Mouse (Mus musculus): Measurements from ENCODE around the gene Pltp. TPM values are rescaled to one million over a fixed set of nuclear protein-coding genes. Genes with fewer than 3 reads are reported as not detected.
"Not testable (repeated sequence)": the region's sequence is repeated elsewhere in the genome, so short reads cannot be mapped to it uniquely, and the experiment has no call there.

The Pltp gene
- total RNA-seq, 2 experiments from 2014 or later = 19.9 to 22.8 TPM

GRCm38 (mm10) chr2:164823969-164824368, 33.5 kb downstream of the Pltp start:
- intact Hi-C loops (cut with DNase I; ENCODE audit: low total_unique reads) = no loop called here
- no peak for DNase-seq

GRCm38 (mm10) chr2:164823181-164823585, 34.3 kb downstream of the Pltp start:
- no peak for DNase-seq
- intact Hi-C loops (cut with DNase I; ENCODE audit: low total_unique reads) = no loop called here

GRCm38 (mm10) chr2:164822636-164823165, 34.8 kb downstream of the Pltp start, which contains the start of gene Zswim1:
Gene Zswim1 (plus strand): TSS chr2:164822686.
- intact Hi-C loops (cut with DNase I; ENCODE audit: low total_unique reads) = no loop called here
- DNase-seq = peak; percentile 98

GRCm38 (mm10) chr2:164821060-164821459, 36.5 kb downstream of the Pltp start:
- intact Hi-C loops (cut with DNase I; ENCODE audit: low total_unique reads) = no loop called here
- DNase-seq = no peak

- DNase-seq = no peak
- intact Hi-C loops (cut with DNase I; ENCODE audit: low total_unique reads) = no loop called here
Observed at GRCm38 (mm10) chr2:164817703-164818102, 39.8 kb downstream of the Pltp start.

GRCm38 (mm10) chr2:164817206-164817605, 40.3 kb downstream of the Pltp start:
- intact Hi-C loops (cut with DNase I; ENCODE audit: low total_unique reads) = no loop called here

GRCm38 (mm10) chr2:164815821-164816220, 41.7 kb downstream of the Pltp start:
- no peak for DNase-seq
- intact Hi-C loops (cut with DNase I; ENCODE audit: low total_unique reads) = no loop called here

More at GRCm38 (mm10) chr2:164817206-164817605, 40.3 kb downstream of the Pltp start:
- DNase-seq = no peak

- no peak for DNase-seq
- intact Hi-C loops (cut with DNase I; ENCODE audit: low total_unique reads) = no loop called here
Observed at GRCm38 (mm10) chr2:164815348-164815747, 42.2 kb downstream of the Pltp start.

- DNase-seq = no peak
- intact Hi-C loops (cut with DNase I; ENCODE audit: low total_unique reads) = no loop called here
Observed at GRCm38 (mm10) chr2:164813557-164813956, 44.0 kb downstream of the Pltp start.

- no peak for DNase-seq
- intact Hi-C loops (cut with DNase I; ENCODE audit: low total_unique reads) = no loop called here
Observed at GRCm38 (mm10) chr2:164806614-164807013, 50.9 kb downstream of the Pltp start.

GRCm38 (mm10) chr2:164805332-164805718, 52.2 kb downstream of the Pltp start:
- DNase-seq = no peak
- intact Hi-C loops (cut with DNase I; ENCODE audit: low total_unique reads) = no loop called here

- peak; percentile 93 for DNase-seq
- intact Hi-C loops (cut with DNase I; ENCODE audit: low total_unique reads) = no loop called here
Observed at GRCm38 (mm10) chr2:164804533-164805331, 52.8 kb downstream of the Pltp start, which contains the start of the genes Acot8 and Zswim3. Gene Acot8 (minus strand): TSS chr2:164804882. Gene Zswim3 (plus strand): TSS chr2:164805098.

GRCm38 (mm10) chr2:164803921-164804313, 53.6 kb downstream of the Pltp start:
- no peak for DNase-seq
- intact Hi-C loops (cut with DNase I; ENCODE audit: low total_unique reads) = no loop called here

- DNase-seq = no peak
- intact Hi-C loops (cut with DNase I; ENCODE audit: low total_unique reads) = no loop called here
Observed at GRCm38 (mm10) chr2:164803201-164803920, 54.1 kb downstream of the Pltp start.

- intact Hi-C loops (cut with DNase I; ENCODE audit: low total_unique reads) = loop anchor here (2.0 kb wide), 1 partner anchor 124 kb away; no protein-coding TSS in a partner anchor
- DNase-seq = no peak
Observed at GRCm38 (mm10) chr2:164800252-164801004, 57.1 kb downstream of the Pltp start.

- DNase-seq; intact Hi-C loops (cut with DNase I; ENCODE audit: low total_unique reads): not testable (repeated sequence)
Observed at GRCm38 (mm10) chr2:164798554-164798953, 59.0 kb downstream of the Pltp start.

GRCm38 (mm10) chr2:164795868-164796267, 61.6 kb downstream of the Pltp start:
- no peak for DNase-seq
- intact Hi-C loops (cut with DNase I; ENCODE audit: low total_unique reads) = no loop called here

- intact Hi-C loops (cut with DNase I; ENCODE audit: low total_unique reads) = no loop called here
- DNase-seq = peak; percentile 88
Observed at GRCm38 (mm10) chr2:164794293-164794692, 63.2 kb downstream of the Pltp start.

- intact Hi-C loops (cut with DNase I; ENCODE audit: low total_unique reads) = no loop called here
- no peak for DNase-seq
Observed at GRCm38 (mm10) chr2:164793772-164794171, 63.7 kb downstream of the Pltp start.

- DNase-seq = peak; percentile 52
- intact Hi-C loops (cut with DNase I; ENCODE audit: low total_unique reads) = no loop called here
Observed at GRCm38 (mm10) chr2:164793236-164793635, 64.3 kb downstream of the Pltp start.

Data from gastrocnemius, postnatal 14 days (tissue).